Mouse (Mus musculus) activated CD4-positive, CD25-positive, alpha-beta regulatory T cell, adult 4 months (primary cell): ENCODE data around the gene Hoxb6. TPM values are rescaled to one million over a fixed set of nuclear protein-coding genes. Genes with fewer than 3 reads are reported as not detected.

Source experiments
- ATAC-seq: one replicate; pipeline ENCODE4 v1.8.0; 2017
- polyA plus RNA-seq, 2 experiments: library from polyadenylated mRNA; unstranded; fragments of 100-300 nt; shearing (Covaris generic); gene quantifications; one replicate each; pipeline ENCODE4 v1.2.1; 2017

Hoxb6 gene
- not detected for polyA plus RNA-seq

DNA sequence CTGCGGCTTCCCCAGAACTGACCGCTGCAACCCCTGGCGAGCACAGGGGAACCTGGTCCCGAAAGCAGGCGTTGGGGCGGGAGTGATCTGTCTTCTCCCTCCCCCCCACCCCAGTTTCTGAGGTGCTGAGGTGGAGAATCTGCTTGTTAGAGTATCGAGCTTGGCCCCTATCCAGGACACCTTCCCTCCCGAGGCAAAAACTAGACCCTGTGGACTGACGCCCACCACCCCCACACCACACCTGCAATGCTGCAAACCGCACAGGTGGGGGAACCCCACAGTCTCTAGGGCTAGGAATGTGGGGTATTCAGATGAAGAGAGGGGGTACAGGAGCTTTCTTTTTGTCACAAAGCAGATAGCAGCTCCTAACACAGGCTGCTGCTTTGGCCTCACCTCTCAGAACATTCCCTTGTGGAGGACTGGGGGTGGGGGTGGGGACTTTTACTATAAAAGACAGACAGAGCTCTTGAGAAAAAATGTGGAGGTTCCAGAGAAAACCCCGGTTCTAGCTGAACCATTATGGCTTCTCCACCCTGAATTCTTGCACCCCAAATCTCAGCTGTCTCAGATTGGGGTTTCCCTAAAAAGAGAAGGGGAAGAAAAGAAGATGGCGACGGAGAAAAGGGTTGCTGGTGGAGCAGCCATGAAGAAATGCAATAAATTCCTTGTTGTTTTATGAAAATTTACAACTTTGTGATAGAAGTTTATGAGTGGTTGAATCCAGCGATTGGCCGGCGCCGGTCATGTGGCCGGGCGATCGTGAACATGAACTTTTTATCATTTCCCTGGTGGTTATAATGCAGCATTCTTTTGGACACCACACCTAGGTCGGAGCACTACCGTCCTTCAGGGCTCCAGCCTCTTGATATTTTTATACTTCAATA is at the start of gene Hoxb6:
Hoxb6 (plus strand) TSS at position 796 of the 884 bp plus-strand sequence.
- ATAC-seq, result no peak

DNA sequence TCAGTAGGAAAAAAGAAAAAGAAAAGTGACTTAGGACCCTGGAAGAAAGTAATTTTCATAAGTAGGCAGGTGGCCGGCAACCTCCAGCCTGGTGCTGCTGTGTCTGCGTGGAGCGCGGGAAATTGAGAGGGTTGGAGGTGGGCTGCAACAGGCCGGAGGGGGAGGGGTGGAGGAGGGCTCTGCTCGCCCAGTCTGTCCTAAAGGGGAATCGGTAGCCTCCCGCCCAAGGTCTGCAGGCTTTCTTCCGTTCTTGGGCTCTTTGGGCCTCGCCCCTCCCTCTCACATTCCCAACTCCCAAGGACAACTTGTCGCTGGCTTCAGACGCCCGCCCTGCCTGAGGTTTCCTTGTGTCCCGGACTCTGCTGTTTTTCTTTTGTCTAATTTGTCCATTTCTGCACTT is 41.4 kb upstream of the Hoxb6 start:
- ATAC-seq, result no peak

GRCm38 (mm10) chr11:96251480-96252031 is 40.7 kb upstream of the Hoxb6 start:
- no peak for ATAC-seq

- ATAC-seq, result no peak
Observed at GRCm38 (mm10) chr11:96252541-96253120, 39.6 kb upstream of the Hoxb6 start.

GRCm38 (mm10) chr11:96254221-96254620 is 38.1 kb upstream of the Hoxb6 start:
- ATAC-seq, result no peak

DNA sequence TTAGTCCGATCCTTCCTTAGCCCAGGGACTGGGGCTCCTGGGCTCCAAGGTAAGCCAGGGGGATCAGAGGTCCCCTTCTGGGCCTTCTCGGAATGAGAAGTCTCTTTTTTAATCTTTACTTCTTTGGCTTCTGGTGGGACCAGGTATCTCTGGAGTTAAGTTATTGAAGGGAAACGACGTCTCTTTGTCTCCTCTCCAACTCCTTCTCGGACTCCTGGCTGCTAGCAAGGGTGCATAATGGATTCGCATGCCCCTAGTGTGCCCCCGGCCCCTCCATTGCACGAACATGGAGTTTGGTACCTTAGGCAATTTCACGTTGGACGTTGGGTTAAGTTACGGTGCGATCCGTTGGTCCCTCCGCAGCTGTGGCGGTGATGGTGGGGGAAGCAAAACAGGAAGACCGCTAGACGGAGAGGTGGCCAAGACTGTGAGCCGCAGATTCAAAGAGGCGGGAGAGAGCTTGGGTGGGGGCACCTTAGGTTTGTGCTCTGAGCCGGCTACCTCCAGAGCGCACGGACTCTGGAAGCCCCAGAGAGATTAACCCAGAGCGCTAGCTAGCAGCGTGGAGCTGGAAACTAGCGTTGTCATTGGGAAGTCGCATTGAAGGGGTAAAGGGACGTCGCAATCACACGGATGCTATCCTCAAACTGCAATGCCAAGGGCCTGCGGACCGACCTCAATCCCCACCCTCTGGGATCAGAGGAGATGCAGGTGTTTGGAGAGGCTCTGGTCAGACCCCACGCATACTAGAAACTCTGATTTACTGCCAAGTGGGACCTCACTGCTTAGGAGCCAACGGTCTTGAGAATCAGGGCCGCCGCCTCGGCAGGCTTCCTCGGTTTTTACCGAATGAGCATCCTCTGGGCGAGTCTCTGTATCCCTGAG is 36.9 kb upstream of the Hoxb6 start:
- no peak for ATAC-seq

DNA sequence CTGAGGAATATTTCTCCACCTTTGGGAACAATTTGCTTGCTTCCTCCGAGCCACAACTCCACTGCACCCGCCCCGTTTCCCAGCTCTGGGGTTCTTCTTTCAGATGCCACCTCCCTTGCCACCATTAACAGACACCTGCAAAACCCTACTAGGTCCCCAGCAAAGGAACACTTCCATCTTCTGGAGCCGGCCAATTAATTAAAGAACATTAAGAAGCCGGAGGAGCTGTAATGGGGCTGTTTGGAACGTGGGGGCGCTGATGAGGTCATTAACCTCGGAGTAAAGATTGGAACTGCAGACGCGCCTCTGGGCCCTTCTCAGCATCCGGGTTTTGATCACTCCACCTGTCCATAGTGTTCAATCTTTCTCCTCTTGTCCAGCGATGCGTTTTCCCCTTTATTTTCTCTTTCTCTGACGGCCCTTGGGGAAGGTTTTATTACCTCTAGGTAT is 36.3 kb upstream of the Hoxb6 start:
- no peak for ATAC-seq

- ATAC-seq, result no peak
Observed at GRCm38 (mm10) chr11:96257141-96257540, 35.1 kb upstream of the Hoxb6 start.

DNA sequence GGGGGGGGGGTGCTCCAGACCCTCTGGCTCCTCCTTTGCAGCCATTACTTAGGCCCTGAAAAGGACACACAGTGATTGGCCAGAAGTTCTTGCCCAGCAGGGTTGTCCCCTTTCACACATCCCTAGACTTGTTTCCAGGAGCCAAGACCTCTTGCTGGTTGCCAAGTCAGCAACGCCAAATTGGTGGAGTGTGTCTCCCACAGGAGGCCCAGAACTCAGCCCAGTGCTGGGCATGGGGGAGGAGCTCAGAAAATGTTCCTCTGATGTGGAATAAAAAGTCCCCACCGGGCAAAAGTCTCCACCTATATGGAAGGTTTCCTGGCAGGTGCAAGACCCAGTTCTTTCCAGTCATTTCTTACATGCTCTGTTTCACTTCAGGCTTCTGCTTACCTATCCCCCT is 33.2 kb upstream of the Hoxb6 start:
- ATAC-seq, result no peak

DNA sequence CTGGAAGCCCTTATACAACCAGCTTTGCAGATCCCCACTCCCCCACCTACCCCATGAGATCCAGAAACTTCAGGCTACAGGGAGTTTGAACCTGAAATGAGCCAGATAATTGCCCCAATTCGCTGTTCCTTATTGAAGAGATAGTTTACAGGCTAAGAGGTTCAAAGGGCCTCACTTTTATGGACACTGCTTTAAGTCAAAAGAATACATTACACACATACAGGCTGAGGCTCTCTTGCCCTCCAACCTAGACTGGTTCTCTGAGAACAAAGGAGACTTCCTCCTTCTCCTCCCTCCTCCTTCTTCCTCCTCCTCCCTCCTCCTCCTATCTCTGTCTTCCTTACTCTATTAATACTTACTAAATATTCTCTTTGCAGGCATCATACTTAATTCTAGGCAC is 32.8 kb upstream of the Hoxb6 start:
- no peak for ATAC-seq

- no peak for ATAC-seq
Observed at GRCm38 (mm10) chr11:96260310-96260970, 31.8 kb upstream of the Hoxb6 start.

GRCm38 (mm10) chr11:96261323-96261890 is 30.9 kb upstream of the Hoxb6 start:
- no peak for ATAC-seq

GRCm38 (mm10) chr11:96262262-96262830 is 29.9 kb upstream of the Hoxb6 start:
- ATAC-seq, result no peak

- no peak for ATAC-seq
Observed at GRCm38 (mm10) chr11:96263636-96264389, 28.5 kb upstream of the Hoxb6 start.

DNA sequence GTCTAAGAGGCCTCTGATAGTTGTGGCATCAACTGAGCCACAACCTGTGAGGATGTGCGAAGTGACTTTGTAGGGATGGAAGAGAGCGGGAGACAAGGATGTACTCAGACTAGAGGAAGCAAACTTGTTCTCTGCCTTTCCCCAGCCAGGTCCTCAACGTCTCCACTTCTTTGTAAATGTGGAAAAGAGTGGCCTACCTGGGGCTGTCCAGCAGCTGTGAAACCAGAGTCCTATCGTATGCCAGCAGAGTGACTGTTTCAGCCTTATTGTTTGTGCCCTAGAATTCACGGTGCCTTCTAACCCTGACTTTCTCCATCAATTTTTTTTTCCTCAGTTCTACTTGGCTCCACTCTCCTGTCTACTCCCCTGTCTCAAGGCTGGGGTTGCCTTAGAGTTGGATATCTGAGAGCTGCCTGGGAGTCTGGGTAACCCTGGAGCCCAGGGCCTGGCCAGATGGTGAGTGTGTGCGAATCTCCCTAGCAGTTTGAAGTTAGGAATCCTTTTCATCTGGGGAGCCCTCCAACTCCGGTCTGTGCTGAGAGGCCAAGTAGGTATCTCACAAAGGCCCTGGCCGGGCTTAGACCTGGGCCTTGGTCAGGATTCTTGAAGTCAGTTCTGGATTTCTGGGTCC is 27.8 kb upstream of the Hoxb6 start:
- ATAC-seq, result no peak

DNA sequence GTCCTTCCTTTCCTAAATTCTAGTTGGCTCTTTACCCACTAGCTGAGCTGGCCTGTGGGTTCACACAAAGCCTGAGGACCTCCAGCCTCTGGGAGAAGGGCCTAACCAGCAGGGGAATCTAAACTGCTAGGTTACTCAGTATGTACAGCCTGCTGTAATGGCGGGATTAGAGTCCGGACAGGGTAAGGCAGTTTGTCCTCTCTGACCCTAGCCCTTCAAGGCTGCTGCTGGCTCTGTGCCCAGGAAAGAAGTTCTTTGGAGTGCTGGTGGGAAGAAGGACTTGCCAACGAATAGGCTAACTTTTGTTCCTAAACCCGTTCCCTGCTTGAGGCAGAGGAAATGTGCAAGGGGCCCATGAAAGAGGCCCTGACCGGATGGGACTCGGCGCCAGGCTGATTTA is 26.3 kb upstream of the Hoxb6 start:
- no peak for ATAC-seq

GRCm38 (mm10) chr11:96267021-96267920 is 25.0 kb upstream of the Hoxb6 start:
- ATAC-seq, result no peak

DNA sequence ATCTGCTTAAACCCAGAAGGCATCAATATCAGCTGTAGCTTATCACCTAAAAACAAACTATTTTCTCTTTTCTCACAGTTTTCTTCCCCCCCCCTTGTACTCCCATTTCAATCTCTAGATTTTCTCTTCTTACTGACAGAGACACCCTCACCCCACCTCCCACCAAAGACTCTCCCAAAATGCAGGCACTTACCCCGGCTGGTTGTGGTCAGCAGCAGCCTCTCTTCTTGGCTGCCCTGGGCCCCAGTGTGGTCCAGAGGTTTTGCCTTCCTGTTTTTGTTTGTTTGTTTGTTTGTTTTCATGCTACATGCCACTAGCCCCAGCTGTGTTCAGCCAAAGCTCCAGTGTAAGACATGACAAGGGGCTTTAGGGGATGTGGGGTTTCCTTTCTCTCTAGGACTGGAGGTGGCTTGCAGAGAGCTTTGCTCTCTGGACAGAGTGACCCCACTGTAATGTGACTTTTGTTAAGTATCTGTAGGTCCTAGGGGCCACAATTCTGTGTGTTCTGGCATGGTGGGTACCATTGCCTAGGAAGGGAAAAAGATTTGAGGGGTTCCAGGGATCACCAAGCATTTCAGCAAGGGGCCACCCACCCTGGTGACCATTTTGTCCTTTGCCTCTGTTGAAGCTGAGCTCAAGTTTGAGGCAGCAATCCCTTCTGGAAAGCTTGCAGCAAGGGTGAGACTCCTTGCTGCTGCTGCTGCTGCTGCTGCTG is 24.1 kb upstream of the Hoxb6 start:
- ATAC-seq, result no peak
